Mouse (Mus musculus) cerebellum, adult (tissue): Measurements from ENCODE around the gene Lrguk.

ENCODE experiments used
- ATAC-seq: cut with Nextera tagmentation; 2 replicates; pipeline ENCODE4 v1.9.2; 2017; ENCODE audit warnings: mild to moderate bottlenecking, moderate library complexity, mixed read lengths; ENCODE audit not compliant: insufficient number of reproducible peaks, low FRiP score, low TSS enrichment

Lrguk gene

DNA sequence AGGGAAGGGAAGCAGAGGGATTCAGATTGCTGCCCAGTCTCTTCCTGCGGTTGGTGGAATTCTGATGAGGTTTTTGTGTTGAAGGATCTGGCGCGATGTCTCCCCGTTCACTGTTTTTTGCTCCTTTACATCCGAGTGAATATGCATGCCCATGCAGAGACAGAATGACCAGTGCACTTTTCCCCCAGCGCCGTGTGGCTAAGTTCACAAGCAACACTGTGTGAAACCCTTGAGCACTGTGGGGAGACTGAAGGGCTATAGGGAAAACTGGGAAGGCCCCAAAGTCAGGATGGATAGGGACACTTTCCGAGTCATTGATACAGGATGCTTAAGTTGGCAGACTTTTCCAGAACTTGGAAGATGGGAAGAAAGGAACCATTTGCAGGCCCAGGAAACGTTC, 103.1 kb downstream of the Lrguk start:
- ATAC-seq: no peak

DNA sequence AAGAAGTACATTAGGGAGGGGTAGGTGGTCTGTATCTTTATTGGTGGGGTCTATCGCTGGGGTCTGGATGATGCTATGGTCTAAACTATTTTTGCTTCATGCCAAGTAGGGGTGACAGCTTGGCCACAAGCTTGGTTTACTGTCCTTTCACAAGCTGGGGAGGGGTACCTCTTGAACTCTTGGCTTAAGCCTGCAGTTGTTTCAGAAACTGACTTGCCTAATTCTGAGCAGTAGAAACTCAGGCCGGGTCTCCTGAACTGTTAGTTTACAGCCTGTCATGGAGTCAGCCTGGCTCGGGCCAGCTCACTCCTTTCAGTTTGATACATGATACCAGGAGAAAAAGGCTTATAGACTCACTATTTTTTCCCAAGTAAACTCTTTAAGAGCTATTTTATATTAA, 109.1 kb downstream of the Lrguk start:
- no peak for ATAC-seq

- no peak for ATAC-seq
These were observed 113.7 kb downstream of the Lrguk start for GRCm38 (mm10) chr6:34142931-34143330.

DNA sequence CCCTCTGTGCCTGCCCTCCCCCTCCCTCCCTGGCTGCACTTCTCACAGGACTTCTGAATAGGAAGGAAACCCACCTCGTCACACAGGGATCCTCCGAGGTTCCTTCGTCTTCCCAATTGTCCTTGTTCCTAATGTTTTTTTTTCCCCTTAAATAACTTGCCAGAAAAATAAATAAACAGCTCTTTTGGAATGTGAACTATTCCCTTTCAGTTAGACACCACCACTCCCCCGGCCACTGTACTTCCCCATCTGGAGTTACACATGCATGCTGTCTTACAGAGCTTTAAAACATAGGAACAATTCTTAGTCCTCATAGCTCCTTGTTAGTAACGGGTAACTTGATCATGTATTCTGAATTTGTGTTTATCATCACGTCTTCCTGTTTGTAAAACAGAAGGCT, 116.8 kb downstream of the Lrguk start:
- ATAC-seq: no peak

- no peak for ATAC-seq
These were observed 118.8 kb downstream of the Lrguk start for GRCm38 (mm10) chr6:34148021-34148420.

DNA sequence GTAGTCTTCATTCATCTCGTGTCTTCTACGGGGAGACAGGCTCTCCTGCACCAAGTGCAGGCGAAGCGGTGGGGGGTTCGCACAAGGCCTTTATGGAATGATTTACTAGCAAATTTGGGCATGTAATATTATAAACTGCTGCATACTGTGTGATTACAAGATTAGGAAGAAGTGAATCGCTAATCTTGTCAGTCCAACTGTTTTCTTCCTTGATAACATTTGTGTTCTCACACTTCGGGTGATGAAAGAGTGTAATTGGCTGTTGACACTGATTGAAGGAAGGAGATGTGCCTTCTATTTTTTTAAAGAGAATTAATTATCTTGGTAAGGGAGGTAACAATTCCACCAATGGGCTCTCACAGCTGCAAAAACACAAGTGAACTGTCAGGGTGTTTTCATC, 119.4 kb downstream of the Lrguk start:
- ATAC-seq: no peak

DNA sequence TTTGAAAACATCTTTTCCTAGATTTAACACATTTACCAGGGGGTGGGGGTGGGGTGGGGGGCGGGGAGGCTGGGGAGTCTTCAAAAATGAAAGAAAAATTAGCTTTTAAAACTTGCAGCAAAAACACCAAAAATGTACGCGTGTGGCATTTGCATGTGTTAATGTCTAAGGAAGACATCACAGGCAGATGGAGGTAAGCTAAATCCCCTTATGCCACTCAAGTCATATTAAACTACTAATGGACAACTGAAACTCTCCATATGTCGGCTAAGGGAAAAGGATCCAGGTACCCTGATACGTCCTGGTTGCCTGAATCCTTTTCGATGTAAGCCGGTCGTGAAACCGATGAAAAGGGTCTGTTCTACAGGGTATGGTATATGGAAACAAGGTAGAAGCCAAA, 119.8 kb downstream of the Lrguk start:
- no peak for ATAC-seq

GRCm38 (mm10) chr6:34149821-34150220, 120.6 kb downstream of the Lrguk start:
- ATAC-seq: no peak

DNA sequence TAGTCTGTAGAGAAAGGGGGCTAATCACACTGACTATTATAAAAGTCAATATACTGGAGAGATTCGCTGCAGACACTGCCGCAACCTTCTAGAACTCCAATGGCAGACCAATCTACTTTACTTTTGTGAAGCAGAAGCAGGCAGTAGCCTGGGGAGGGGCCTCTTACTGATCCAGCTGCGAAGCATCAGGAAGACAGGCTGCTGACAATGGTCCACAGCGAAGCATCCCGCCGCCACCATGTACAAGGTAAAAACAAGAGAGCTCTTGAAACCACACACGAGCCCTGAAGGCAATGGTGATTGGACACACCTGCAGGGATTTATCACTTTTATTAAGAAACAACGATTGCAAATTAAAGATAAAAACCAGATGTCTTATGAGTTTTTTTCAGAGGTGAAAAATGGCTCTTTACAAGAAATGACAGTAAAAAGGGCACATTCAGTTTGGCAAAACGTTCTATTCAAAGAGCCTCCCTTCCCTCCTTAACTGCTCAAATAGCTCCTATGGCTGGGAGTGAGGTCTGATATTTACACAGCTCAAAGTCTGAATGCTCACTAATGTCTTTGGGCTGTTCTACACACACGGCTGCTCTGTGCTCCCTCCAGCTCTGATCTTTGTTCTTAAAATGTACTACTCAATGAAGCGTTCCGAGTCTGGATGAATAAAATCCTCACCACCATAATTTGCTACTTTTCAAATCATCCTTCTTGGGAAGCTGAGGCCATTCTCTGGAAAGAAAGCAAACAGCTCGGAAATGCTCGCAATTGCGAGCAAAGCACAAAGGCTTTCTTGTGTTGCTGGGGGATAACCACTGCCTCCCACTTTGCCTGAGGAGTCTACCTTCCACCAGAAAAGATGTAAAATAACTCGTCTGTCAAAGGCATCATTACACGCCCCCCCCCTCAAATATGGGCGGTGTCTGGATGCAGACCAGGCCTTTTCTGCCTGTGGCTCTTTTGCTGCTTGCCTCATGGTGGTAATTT, 124.1 kb downstream of the Lrguk start:
- no peak for ATAC-seq

DNA sequence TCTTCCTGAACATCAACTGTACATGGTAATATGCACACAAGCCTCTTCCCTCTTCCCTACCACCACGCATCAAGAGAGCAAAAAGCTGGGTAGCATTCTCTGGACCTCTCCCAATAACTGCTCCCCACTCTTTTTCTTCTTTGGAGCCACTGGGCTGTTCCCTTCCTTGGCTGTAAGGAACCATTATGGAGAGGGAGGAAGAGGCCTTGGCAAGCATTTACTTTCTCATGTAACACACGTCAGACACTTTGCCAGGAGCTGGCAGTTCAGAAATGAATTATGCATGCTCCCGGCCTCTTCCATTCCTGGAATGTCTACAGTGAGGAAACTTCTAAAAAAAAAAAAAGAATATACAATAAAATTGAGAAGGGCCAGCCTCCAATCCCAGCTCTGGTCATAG, 125.0 kb downstream of the Lrguk start:
- no peak for ATAC-seq

DNA sequence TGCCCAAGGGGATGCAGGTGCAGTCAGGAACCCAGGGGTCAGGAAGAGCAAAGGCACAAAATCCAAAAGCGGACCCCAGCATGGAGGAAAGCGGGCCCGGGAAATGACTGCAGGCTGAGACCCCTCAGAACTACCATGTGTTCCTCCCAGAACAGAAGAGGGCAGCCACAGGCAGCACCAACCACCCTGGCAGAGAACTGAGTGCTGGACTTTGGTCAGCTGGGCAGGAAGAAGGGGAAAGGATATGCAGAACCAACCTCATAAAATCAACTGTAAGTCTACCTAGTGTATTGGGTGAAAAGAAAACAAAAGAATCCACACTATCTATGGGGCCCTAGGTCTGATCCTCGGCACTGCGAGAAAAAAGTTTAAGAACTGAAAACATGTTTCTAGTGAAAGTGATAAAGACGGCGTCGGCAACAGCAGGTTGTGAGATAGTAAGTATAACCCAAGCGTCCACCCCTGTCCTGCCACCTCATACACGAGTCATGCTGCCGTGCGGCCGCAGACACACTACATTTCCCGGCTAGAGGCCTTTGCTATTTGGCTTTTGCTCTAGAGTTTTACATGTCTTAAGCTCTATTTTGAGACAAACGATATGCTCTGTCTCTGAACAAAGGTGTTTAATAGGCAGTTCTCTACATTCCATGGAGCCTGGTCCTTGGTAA, 126.0 kb downstream of the Lrguk start:
- no peak for ATAC-seq

GRCm38 (mm10) chr6:34156057-34156456, 126.8 kb downstream of the Lrguk start:
- no peak for ATAC-seq

DNA sequence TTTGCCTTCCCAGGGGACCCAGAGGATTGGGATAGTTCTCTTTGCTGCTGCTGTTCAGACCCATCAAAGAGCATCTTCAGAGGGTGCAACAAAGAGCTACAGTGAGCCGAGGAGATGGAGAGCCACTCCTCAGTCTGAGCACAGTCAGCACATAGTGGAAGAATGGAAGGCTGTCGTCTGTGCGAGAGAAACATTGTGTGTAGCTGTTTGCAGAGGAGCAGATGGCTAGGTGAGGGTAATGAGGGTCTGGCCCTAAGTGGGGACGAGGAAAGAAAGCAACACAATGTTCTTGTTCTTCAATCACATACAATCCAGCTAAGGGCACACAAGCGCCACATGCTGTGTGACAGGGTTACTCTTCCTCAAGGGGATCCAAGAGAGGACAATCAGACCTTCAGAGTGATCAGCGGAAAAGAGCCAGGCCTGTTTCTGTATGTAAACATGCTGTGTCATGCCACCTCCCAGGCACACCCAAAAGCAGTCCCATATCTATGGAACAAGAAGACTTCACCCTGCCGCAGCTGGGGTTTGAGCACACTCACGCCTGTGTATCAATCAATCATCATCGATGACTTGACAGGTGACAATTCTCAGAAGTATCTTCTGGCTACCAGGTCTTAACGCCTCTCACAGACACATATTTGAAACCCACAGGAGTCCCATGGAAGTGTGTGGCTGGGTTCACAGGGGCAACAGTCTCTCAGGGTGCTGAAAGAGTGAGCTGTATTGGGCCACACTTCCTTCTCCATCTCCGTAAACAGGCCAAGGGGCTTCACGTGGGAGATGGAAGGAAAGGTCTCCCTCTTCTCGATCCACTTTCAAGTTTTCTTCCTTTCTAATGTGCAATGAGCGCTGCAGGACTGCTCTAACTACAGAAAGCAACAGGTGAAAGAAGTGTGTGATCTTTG, 127.8 kb downstream of the Lrguk start:
- no peak for ATAC-seq

- ATAC-seq: no peak
These were observed 131.0 kb downstream of the Lrguk start for GRCm38 (mm10) chr6:34159998-34160815.

DNA sequence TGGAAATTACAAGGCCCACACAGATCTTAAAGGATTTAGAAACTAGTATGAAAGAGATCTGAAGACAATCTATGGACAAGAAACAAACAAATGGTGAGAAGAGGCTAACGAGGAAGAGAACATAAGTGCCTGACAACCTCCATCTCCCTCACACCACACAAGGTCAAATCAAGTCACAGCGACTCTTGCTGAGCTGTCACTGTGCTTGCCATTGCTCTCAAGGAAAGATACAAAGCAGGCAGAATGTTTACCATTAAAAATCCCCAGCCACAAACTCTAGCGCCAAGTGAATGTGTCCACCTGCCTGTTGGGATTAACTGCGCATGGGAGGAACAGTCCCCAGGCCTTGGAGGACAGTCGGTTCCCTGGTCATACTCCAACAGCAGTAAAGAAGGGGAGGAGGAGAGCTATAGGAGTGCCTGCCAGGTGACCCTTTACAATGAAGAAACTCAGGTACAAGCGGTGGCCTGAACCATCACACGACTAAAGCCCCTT, 131.6 kb downstream of the Lrguk start:
- no peak for ATAC-seq

DNA sequence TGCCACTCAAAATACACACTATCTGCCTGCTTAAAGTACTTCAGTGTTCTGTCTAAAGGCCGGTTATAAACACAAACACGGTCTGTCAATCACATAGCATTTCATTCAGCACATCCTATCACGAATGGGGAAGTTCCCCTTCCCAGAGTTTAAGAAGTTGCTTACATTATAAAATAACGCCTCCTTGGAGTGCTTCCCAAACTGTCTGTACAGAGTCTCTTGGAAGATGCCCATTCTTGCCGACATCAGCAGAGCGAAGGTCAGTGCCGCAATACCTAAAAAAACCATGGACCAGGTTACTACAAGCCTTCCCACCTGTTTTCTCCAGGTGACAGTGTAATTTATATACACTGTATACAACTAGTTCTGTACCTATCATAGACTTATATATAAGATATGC, 132.3 kb downstream of the Lrguk start:
- ATAC-seq: no peak

DNA sequence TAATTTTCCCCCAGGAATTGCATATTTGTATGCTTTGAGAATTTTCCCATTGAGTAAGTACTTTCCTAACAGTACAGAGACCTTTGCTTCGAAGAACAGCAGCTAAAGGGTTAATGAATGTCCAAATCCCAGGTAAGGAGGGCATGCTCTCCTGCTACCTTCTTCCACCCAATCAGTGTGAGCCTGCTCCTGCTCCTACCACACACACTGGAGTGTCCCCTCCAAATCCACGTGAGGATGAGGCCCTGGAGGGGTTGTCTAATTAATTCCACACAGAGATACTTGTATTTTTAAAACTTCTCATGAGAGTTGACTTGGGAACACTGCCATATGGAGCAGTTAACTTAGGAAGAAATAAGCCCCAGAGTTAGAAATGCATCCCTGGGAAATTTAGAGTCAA, 133.4 kb downstream of the Lrguk start:
- no peak for ATAC-seq

GRCm38 (mm10) chr6:34163014-34163413, 133.8 kb downstream of the Lrguk start:
- ATAC-seq: no peak

- no peak for ATAC-seq
These were observed 139.6 kb downstream of the Lrguk start for GRCm38 (mm10) chr6:34168834-34169233.
